Mouse (Mus musculus) fat pad, adult 2 months (tissue): ENCODE data around the gene Pdcd4.

Experiments used
- DNase-seq: peaks from one replicate; pipeline ENCODE4 v3.0.0-alpha.2; 2011; ENCODE audit warnings: low read depth, low spot score; ENCODE audit errors: extremely low read depth

Pdcd4 gene

GRCm38 (mm10) chr19:53892061-53892460 lies at the start of gene Pdcd4:
TSS of gene Pdcd4 (plus strand) at chr19:53892231.
- DNase-seq, result no peak

- DNase-seq, result no peak
Observed at GRCm38 (mm10) chr19:53843972-53844371, 48.1 kb upstream of the Pdcd4 start.

- DNase-seq, result no peak
Observed at GRCm38 (mm10) chr19:53848272-53848995, 43.6 kb upstream of the Pdcd4 start.

GRCm38 (mm10) chr19:53850166-53850922 lies 41.7 kb upstream of the Pdcd4 start:
- DNase-seq, result no peak

GRCm38 (mm10) chr19:53851352-53851751 lies 40.7 kb upstream of the Pdcd4 start:
- DNase-seq, result no peak

- DNase-seq, result no peak
Observed at GRCm38 (mm10) chr19:53851826-53852698, 40.0 kb upstream of the Pdcd4 start.

- peak; percentile 84 for DNase-seq
Observed at GRCm38 (mm10) chr19:53852699-53853451, 39.2 kb upstream of the Pdcd4 start.

- no peak for DNase-seq
Observed at GRCm38 (mm10) chr19:53854978-53855377, 37.1 kb upstream of the Pdcd4 start.

- no peak for DNase-seq
Observed at GRCm38 (mm10) chr19:53855781-53856180, 36.2 kb upstream of the Pdcd4 start.

- no peak for DNase-seq
Observed at GRCm38 (mm10) chr19:53856794-53857193, 35.2 kb upstream of the Pdcd4 start.

- no peak for DNase-seq
Observed at GRCm38 (mm10) chr19:53857962-53858361, 34.1 kb upstream of the Pdcd4 start.

- DNase-seq, result no peak
Observed at GRCm38 (mm10) chr19:53859149-53859548, 32.9 kb upstream of the Pdcd4 start.

GRCm38 (mm10) chr19:53859593-53859992 lies 32.4 kb upstream of the Pdcd4 start:
- no peak for DNase-seq

GRCm38 (mm10) chr19:53861346-53861745 lies 30.7 kb upstream of the Pdcd4 start:
- no peak for DNase-seq

GRCm38 (mm10) chr19:53862573-53863246 lies 29.3 kb upstream of the Pdcd4 start:
- DNase-seq, result no peak

GRCm38 (mm10) chr19:53867238-53867637 lies 24.8 kb upstream of the Pdcd4 start:
- no peak for DNase-seq

GRCm38 (mm10) chr19:53868125-53868524 lies 23.9 kb upstream of the Pdcd4 start:
- no peak for DNase-seq

GRCm38 (mm10) chr19:53868796-53869195 lies 23.2 kb upstream of the Pdcd4 start:
- no peak for DNase-seq

- no peak for DNase-seq
Observed at GRCm38 (mm10) chr19:53869427-53870385, 22.3 kb upstream of the Pdcd4 start.
